Comparison of ENCODE assay signal across 23 mouse cellular contexts in the genomic region with DNA sequence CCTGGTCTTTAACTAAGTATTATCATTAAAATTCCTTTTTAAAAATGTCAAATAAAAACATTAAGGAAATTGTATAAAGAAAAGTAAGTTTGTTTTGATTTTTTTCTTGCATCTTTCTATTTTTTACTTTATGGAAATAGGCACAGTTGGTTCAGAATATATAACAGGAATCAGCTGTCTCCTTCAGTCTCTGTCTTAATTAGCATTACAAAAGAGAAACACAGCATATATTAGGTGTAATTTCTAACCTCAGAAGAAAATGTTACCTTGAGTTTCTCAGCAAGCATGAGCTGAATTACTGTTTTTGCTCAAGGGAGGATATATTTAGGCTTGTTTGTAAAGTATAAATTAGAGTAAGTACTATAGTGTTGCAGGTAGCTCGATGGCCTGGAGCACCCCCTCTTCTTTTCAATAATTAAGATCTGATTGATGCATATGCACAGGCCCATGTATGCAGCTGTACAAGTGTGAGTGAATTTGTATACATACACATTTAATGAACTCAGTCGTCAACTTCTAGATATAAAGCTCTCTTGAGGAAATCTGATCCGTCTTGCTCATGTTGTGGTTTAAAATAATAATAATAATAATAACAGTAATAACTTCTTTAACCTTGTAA.
DNase-seq lines count a peak whose midpoint lies in the region; ATAC-seq and TF ChIP-seq lines count a peak whose summit lies in the region.
"Had no signal": no experiment of that assay in that cellular context is flagged by ENCODE, and none has a peak within 500 bp of the region (broad histone marks: within the 10 kb centered on the region; RNA-seq: fewer than 3 reads in every experiment).

No protein-coding gene starts in this region.

- no peak overlapping the region for H3K9ac ChIP-seq in forebrain, embryonic 13.5 days
- H3K9ac ChIP-seq in forebrain, embryonic 12.5 days = no peak overlapping the region
- no peak overlapping the region for H3K9ac ChIP-seq in forebrain, embryonic 16.5 days (replicated peaks; ENCODE audit: low read depth, low read length)
- no peak overlapping the region for H3K9ac ChIP-seq in forebrain, postnatal 0 days
- H3K9ac ChIP-seq in midbrain, embryonic 12.5 days (replicated peaks) = no peak overlapping the region
- no peak overlapping the region for H3K9ac ChIP-seq in midbrain, embryonic 15.5 days
- H3K9ac ChIP-seq: heart, embryonic 12.5 days; heart, embryonic 15.5 days; hindbrain, embryonic 13.5 days had no signal

- H3K4me2 ChIP-seq in forebrain, embryonic 13.5 days = no peak overlapping the region
- no peak overlapping the region for H3K4me2 ChIP-seq in forebrain, embryonic 12.5 days
- H3K4me2 ChIP-seq in forebrain, embryonic 16.5 days (ENCODE audit: low read length) = no peak overlapping the region
- no peak overlapping the region for H3K4me2 ChIP-seq in forebrain, postnatal 0 days (ENCODE audit: low read depth)
- no peak overlapping the region for H3K4me2 ChIP-seq in midbrain, embryonic 12.5 days (replicated peaks)
- no peak overlapping the region for H3K4me2 ChIP-seq in midbrain, embryonic 15.5 days
- H3K4me2 ChIP-seq: heart, embryonic 12.5 days; heart, embryonic 15.5 days; hindbrain, embryonic 13.5 days had no signal

- no peaks in the 10 kb centered on the region for H3K27me3 ChIP-seq in forebrain, embryonic 13.5 days
- no peaks in the 10 kb centered on the region for H3K27me3 ChIP-seq in forebrain, embryonic 12.5 days
- no peaks in the 10 kb centered on the region for H3K27me3 ChIP-seq in forebrain, embryonic 16.5 days (replicated peaks; ENCODE audit: control insufficient read depth, insufficient read depth, low read length)
- no peaks in the 10 kb centered on the region for H3K27me3 ChIP-seq in forebrain, postnatal 0 days (ENCODE audit: insufficient read depth, low read length)
- no peaks in the 10 kb centered on the region for H3K27me3 ChIP-seq in midbrain, embryonic 12.5 days
- no peaks in the 10 kb centered on the region for H3K27me3 ChIP-seq in midbrain, embryonic 15.5 days (replicated peaks)
- H3K27me3 ChIP-seq: heart, embryonic 12.5 days; heart, embryonic 15.5 days; hindbrain, embryonic 13.5 days had no signal

- peak; percentile 72 for ATAC-seq in forebrain, embryonic 13.5 days
- ATAC-seq in forebrain, embryonic 12.5 days (ENCODE audit: low FRiP score) = no peak; the same call in 1 of the 2 replicates
- peak; percentile 58 for ATAC-seq in forebrain, embryonic 16.5 days
- no peak for ATAC-seq in forebrain, postnatal 0 days
- peak; percentile 47; the same call in 1 of the 2 replicates for ATAC-seq in midbrain, embryonic 12.5 days (ENCODE audit: low FRiP score, low read depth)
- no peak for ATAC-seq in midbrain, embryonic 15.5 days (replicated peaks)
- ATAC-seq: activated CD4-positive, CD25-positive, alpha-beta regulatory T cell, adult 4 months; hindbrain, postnatal 0 days; inflammation-experienced regulatory T-cells, adult 6 months; intestine, embryonic 16.5 days had no signal

- H3K36me3 ChIP-seq in forebrain, embryonic 13.5 days (ENCODE audit: poor library complexity, severe bottlenecking) = no peaks in the 10 kb centered on the region
- no peaks in the 10 kb centered on the region for H3K36me3 ChIP-seq in forebrain, embryonic 12.5 days (replicated peaks)
- no peaks in the 10 kb centered on the region for H3K36me3 ChIP-seq in forebrain, embryonic 16.5 days (ENCODE audit: control insufficient read depth, insufficient read depth)
- no peaks in the 10 kb centered on the region for H3K36me3 ChIP-seq in forebrain, postnatal 0 days (ENCODE audit: insufficient read depth)
- no peaks in the 10 kb centered on the region for H3K36me3 ChIP-seq in midbrain, embryonic 12.5 days
- no peaks in the 10 kb centered on the region for H3K36me3 ChIP-seq in midbrain, embryonic 15.5 days (replicated peaks)
- H3K36me3 ChIP-seq: heart, embryonic 12.5 days; heart, embryonic 15.5 days; hindbrain, embryonic 13.5 days had no signal

- H3K27ac ChIP-seq in forebrain, embryonic 13.5 days = no peak overlapping the region
- no peak overlapping the region for H3K27ac ChIP-seq in forebrain, embryonic 12.5 days
- no peak overlapping the region for H3K27ac ChIP-seq in forebrain, embryonic 16.5 days (ENCODE audit: low read length)
- no peak overlapping the region for H3K27ac ChIP-seq in forebrain, postnatal 0 days (ENCODE audit: low read depth, low read length)
- no peak overlapping the region for H3K27ac ChIP-seq in midbrain, embryonic 12.5 days (replicated peaks)
- H3K27ac ChIP-seq in midbrain, embryonic 15.5 days = no peak overlapping the region
- H3K27ac ChIP-seq: heart, embryonic 15.5 days; hindbrain, embryonic 13.5 days; hindbrain, postnatal 0 days had no signal

- no peaks in the 10 kb centered on the region; the same call in 1 of the 2 replicates for H3K4me1 ChIP-seq in forebrain, embryonic 13.5 days
- H3K4me1 ChIP-seq in forebrain, embryonic 12.5 days = no peaks in the 10 kb centered on the region
- H3K4me1 ChIP-seq in forebrain, embryonic 16.5 days (replicated peaks; ENCODE audit: control insufficient read depth, insufficient read depth, low read length) = no peaks in the 10 kb centered on the region
- no peaks in the 10 kb centered on the region for H3K4me1 ChIP-seq in forebrain, postnatal 0 days (ENCODE audit: insufficient read depth)
- no peaks in the 10 kb centered on the region for H3K4me1 ChIP-seq in midbrain, embryonic 12.5 days
- H3K4me1 ChIP-seq in midbrain, embryonic 15.5 days = no peaks in the 10 kb centered on the region
- H3K4me1 ChIP-seq: heart, embryonic 12.5 days; heart, embryonic 15.5 days; hindbrain, embryonic 13.5 days had no signal

- WGBS in forebrain, embryonic 13.5 days = 56% methylated on average over 3 of the region's 3 CpGs
- 64% methylated on average over 3 of the region's 3 CpGs for whole genome bisulfite sequencing in forebrain, embryonic 12.5 days
- 40% methylated on average over 3 of the region's 3 CpGs for WGBS in forebrain, embryonic 16.5 days
- WGBS in forebrain, postnatal 0 days = 42% methylated on average over 3 of the region's 3 CpGs
- 75% methylated on average over 3 of the region's 3 CpGs for whole genome bisulfite sequencing in midbrain, embryonic 12.5 days
- WGBS in midbrain, embryonic 15.5 days = 45% methylated on average over 3 of the region's 3 CpGs

- TF ChIP-seq CTCF in forebrain, postnatal 0 days (IDR thresholded peaks at IDR 0.05; ENCODE audit: low read depth) = no peak
- TF ChIP-seq CTCF in brain, embryonic 14.5 days (IDR thresholded peaks at IDR 0.05; ENCODE audit: borderline replicate concordance, extremely low read depth, insufficient read depth, insufficient read length) = no peak

- TF ChIP-seq POLR2A in brain, embryonic 14.5 days (IDR thresholded peaks at IDR 0.05; ENCODE audit: borderline replicate concordance, extremely low read depth, insufficient read depth, insufficient read length, poor library complexity, severe bottlenecking) = no peak

- no peak for DNase-seq in forebrain, postnatal 0 days
- peak; percentile 51 for DNase-seq in brain, embryonic 14.5 days (ENCODE audit: low read depth)
- DNase-seq: adrenal gland, adult 8-10 months; adrenal gland, postnatal 25 days; cerebellum, adult 18-20 months; cerebellum, adult 9-10 months; cerebellum, postnatal 14 days; gastrocnemius, postnatal 25 days; heart, adult 18-20 months; heart, postnatal 10 days; heart, postnatal 36 days had no signal

- H3K9me3 ChIP-seq in forebrain, embryonic 13.5 days (replicated peaks) = no peaks in the 10 kb centered on the region
- H3K9me3 ChIP-seq in forebrain, embryonic 12.5 days = no peaks in the 10 kb centered on the region
- no peaks in the 10 kb centered on the region for H3K9me3 ChIP-seq in forebrain, embryonic 16.5 days (ENCODE audit: control insufficient read depth, low read length)
- no peaks in the 10 kb centered on the region for H3K9me3 ChIP-seq in forebrain, postnatal 0 days (ENCODE audit: low read length)
- no peaks in the 10 kb centered on the region for H3K9me3 ChIP-seq in midbrain, embryonic 12.5 days
- H3K9me3 ChIP-seq in midbrain, embryonic 15.5 days = peaks cover 7% of the 10 kb centered on the region; the same call in 1 of the 2 replicates
- H3K9me3 ChIP-seq: heart, embryonic 12.5 days; heart, embryonic 15.5 days; hindbrain, embryonic 13.5 days had no signal

- H3K4me3 ChIP-seq in forebrain, embryonic 13.5 days = no peak overlapping the region
- no peak overlapping the region for H3K4me3 ChIP-seq in forebrain, embryonic 12.5 days (replicated peaks)
- no peak overlapping the region for H3K4me3 ChIP-seq in forebrain, embryonic 16.5 days (replicated peaks; ENCODE audit: low read length)
- H3K4me3 ChIP-seq in forebrain, postnatal 0 days (ENCODE audit: low read depth, low read length) = no peak overlapping the region
- H3K4me3 ChIP-seq in midbrain, embryonic 12.5 days = no peak overlapping the region
- no peak overlapping the region for H3K4me3 ChIP-seq in midbrain, embryonic 15.5 days
- H3K4me3 ChIP-seq: heart, embryonic 12.5 days; heart, embryonic 15.5 days; hindbrain, embryonic 13.5 days had no signal

Comparison
In these comparisons a context has a peak if more than half of its experiments do, and no peak if none do; other contexts are left out.
1. ATAC-seq: peak in forebrain, embryonic 13.5 days (single experiment), forebrain, embryonic 16.5 days (single experiment) and midbrain, embryonic 12.5 days (single experiment); none in forebrain, embryonic 12.5 days (single experiment), forebrain, postnatal 0 days (single experiment) and midbrain, embryonic 15.5 days (single experiment).